Mouse (Mus musculus) heart, postnatal 0 days (tissue): Measurements from ENCODE around the gene Ankrd55.

ENCODE experiments used
- CTCF ChIP-seq: IDR thresholded peaks from 2 replicates; pipeline ENCODE4 v1.5.1; 2016; ENCODE audit warnings: antibody characterized with exemption, control low read depth, low read depth
- EP300 ChIP-seq: IDR thresholded peaks from 2 replicates; pipeline ENCODE4 v1.6.1; 2016; ENCODE audit warnings: antibody characterized with exemption, low read depth

GRCm38 (mm10) chr13:112292489-112292888 lies 4.2 kb downstream of the Ankrd55 start:
- no peak for TF ChIP-seq CTCF
- no peak for TF ChIP-seq EP300
